Mouse (Mus musculus) 3134 (cell line): Measurements from ENCODE around the gene Dgkz.

Source experiments
- DNase-seq: peaks from one replicate; pipeline ENCODE4 v3.0.0-alpha.2; 2011; ENCODE audit warnings: low spot score; ENCODE audit not compliant: insufficient read length; ENCODE audit errors: extremely low read depth

Gene Dgkz

GRCm38 (mm10) chr2:91944170-91944950 lies 31.3 kb downstream of the Dgkz start:
- DNase-seq: no peak

- no peak for DNase-seq
Measured at GRCm38 (mm10) chr2:91942356-91942755, 33.3 kb downstream of the Dgkz start.

- no peak for DNase-seq
Measured at GRCm38 (mm10) chr2:91939303-91939935, 36.2 kb downstream of the Dgkz start.

- no peak for DNase-seq
Measured at GRCm38 (mm10) chr2:91936154-91936553, 39.5 kb downstream of the Dgkz start.

GRCm38 (mm10) chr2:91934826-91935525 lies 40.7 kb downstream of the Dgkz start:
- no peak for DNase-seq

GRCm38 (mm10) chr2:91934016-91934415 lies 41.6 kb downstream of the Dgkz start:
- DNase-seq: no peak

GRCm38 (mm10) chr2:91933471-91933870 lies 42.2 kb downstream of the Dgkz start:
- DNase-seq: no peak

GRCm38 (mm10) chr2:91932737-91933350 lies 42.8 kb downstream of the Dgkz start:
- no peak for DNase-seq

GRCm38 (mm10) chr2:91932160-91932711 lies 43.4 kb downstream of the Dgkz start, which contains the start of gene Mdk:
Mdk (minus strand) TSS chr2:91932297.
- no peak for DNase-seq

GRCm38 (mm10) chr2:91931328-91932159 lies 44.1 kb downstream of the Dgkz start:
- no peak for DNase-seq

GRCm38 (mm10) chr2:91930761-91931291 lies 44.8 kb downstream of the Dgkz start:
- DNase-seq: no peak

- no peak for DNase-seq
Measured at GRCm38 (mm10) chr2:91929936-91930335, 45.7 kb downstream of the Dgkz start.

- no peak for DNase-seq
Measured at GRCm38 (mm10) chr2:91929455-91929854, 46.2 kb downstream of the Dgkz start.

GRCm38 (mm10) chr2:91928534-91929350 lies 46.9 kb downstream of the Dgkz start:
- DNase-seq: no peak

- DNase-seq: no peak
Measured at GRCm38 (mm10) chr2:91927826-91928533, 47.7 kb downstream of the Dgkz start.

- DNase-seq: no peak
Measured at GRCm38 (mm10) chr2:91926949-91927348, 48.7 kb downstream of the Dgkz start, which contains the start of gene Chrm4. Chrm4 (plus strand) TSS chr2:91927249.

- DNase-seq: no peak
Measured at GRCm38 (mm10) chr2:91925442-91925841, 50.2 kb downstream of the Dgkz start.

- no peak for DNase-seq
Measured at GRCm38 (mm10) chr2:91924726-91925125, 50.9 kb downstream of the Dgkz start.
